Mouse (Mus musculus) embryo, embryonic 10.5 days (tissue): ENCODE data around the gene Coq10a.
A peak's percentile ranks its signal among the peaks of the same experiment; 100 is the strongest.

Experiments
- DNase-seq: peaks from one replicate; pipeline ENCODE4 v3.0.0-alpha.2; 2015; ENCODE audit warnings: low spot score

The Coq10a gene

GRCm38 (mm10) chr10:128368402-128369217 is at the start of gene Coq10a:
TSS of gene Coq10a (minus strand) at chr10:128368997.
- DNase-seq, result peak; percentile 92

- no peak for DNase-seq
Measured at GRCm38 (mm10) chr10:128414848-128415247, 46.1 kb upstream of the Coq10a start.

GRCm38 (mm10) chr10:128413076-128413475 is 44.3 kb upstream of the Coq10a start:
- no peak for DNase-seq

DNA sequence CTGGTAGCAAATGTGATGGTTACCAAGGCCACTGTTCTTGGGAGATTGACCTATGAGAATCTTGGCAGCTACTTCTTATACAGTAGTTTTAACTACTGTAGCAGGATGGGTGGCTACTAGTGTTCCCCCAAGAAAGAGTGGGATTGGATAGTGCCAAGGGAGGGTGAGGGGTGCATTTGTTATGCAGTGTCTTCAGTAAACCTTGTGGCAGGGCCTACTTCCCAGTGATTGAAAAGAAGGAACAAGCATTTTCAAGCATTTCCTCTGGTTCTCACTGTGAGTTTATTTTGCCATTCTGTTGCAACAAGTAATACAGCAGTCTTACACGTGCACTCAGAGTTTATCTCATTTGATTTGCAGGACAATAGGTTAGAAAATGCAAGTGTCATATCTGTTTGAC is 43.8 kb upstream of the Coq10a start:
- DNase-seq, result no peak

DNA sequence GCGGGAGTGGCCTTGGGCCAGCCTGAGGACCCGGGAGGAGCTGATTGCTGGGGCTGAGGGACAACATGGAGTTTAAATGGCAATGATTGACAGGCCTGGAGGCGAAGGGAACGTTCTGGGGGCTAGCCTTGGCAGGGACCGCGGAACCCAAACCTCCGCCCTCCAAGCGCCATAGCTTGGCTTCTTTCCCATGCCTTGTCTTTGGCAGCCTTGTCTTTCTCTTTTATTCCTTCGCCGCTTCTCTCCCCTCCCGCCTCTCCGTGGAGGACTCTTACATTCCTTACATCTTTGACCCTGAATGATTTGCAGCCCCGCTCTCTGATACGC is 43.2 kb upstream of the Coq10a start:
- DNase-seq, result peak; percentile 50

DNA sequence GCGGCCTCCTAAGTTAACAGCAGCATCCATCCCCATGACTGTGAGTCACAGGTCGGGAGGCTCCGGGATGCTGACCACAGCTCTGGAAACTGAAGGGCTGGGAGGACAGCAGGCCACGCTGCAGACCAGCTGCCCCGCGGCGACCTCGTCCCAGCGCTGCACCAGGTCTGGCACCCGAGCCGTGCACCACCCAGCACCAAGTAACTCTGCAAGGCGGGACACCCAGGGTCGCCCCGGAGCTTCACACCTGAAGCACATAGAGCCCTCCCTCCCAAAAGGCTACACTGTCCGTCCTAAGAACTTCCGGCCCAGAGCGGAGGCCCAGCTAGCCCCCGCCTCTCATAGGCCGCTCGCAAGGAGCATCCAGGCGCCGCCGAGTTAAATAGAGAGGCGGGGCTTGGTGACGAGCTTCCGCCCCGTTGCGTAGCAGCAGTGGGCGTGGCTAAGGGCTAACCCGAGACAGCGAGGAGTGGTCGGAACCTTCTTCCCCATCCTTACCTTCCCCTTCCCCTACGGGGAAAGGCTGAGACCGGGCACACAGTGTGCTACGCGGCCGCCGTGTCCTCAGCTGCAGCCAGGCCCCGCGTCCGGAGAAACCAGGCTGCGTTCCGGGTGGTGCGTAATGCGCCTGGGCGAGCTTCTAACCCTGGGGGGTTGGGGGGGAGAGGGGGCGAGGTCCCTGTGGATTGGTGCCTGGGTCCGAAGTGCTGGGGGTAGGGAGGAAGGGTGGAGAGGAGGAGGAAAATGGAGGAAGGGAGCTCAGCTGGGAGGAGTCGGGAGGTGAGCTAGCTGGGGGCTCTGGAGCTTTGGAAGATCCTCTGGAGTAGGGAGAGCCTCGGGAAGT is 42.6 kb upstream of the Coq10a start, which contains the start of the genes Nabp2 and Rnf41:
Nabp2 (minus strand) TSS at position 282 of the 844 bp plus-strand sequence.
Rnf41 (plus strand) TSS at position 447 of the 844 bp plus-strand sequence.
- DNase-seq, result peak; percentile 99

GRCm38 (mm10) chr10:128410560-128410845 is 41.7 kb upstream of the Coq10a start:
- peak; percentile 40 for DNase-seq

GRCm38 (mm10) chr10:128409692-128410559 is 41.1 kb upstream of the Coq10a start:
- DNase-seq, result peak; percentile 99

GRCm38 (mm10) chr10:128408591-128409535 is 40.1 kb upstream of the Coq10a start:
- peak; percentile 69 for DNase-seq

GRCm38 (mm10) chr10:128403931-128404330 is 35.1 kb upstream of the Coq10a start:
- no peak for DNase-seq

GRCm38 (mm10) chr10:128401638-128402037 is 32.8 kb upstream of the Coq10a start:
- no peak for DNase-seq

DNA sequence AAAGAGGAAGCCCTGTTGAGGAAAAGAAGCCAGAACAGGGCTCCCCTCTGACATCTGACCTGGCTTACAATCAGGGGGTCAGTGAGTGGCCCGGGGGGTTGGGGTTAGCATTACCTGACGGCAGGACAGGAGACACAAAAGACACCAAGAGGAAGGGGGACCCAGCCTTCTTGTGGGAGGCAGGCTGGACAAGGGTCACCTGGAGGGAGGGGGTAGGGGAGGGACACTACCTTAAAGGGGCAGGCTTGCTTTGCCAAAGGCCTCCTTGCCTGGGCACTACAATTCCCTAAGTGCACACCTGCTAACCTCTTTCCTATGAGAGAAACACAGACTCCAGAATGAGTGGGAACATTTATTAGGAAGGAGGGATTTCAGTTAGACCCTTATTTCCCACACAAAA is 32.3 kb upstream of the Coq10a start, which contains the start of gene Slc39a5:
Slc39a5 (minus strand) TSS at position 174 of the 400 bp plus-strand sequence.
- no peak for DNase-seq

DNA sequence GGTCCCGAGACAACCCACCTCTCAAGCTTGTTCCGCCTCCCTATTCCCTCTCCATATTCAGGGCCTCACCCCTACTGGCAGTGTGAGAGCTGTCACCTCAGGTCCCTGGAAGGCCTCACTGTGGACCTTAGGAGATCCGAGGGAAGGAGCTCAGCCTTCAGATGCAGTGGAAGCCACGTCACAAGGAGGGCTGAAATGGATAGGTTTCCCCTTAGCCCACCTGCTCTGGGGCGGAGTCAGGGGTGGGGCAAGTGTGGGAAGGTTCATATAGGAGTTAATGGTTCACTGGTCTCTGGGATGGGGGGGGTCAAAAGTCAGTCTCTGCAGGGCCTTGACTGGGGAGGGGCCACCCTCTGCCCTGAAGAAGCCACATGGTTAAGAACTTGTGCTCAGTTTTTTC is 31.5 kb upstream of the Coq10a start:
- no peak for DNase-seq

DNA sequence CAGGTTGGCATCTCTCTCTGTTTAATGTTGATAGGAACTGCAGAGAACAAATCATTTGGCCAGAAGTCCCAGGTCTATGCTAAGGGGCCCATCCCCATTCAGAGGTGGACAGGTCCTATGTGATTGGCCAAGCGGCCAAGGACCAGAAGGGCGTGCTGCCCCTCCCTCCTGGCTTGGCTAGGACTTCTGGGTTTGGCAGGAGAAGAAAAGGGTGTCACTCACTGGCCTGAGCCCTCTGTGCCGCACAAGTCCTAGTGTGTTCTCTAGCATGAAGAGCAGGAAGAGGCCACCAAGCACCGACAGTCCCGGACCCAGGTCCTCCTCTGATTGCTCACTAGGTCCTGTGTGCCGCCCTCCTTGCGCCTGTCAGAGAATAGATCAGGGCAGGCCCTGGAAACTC is 28.7 kb upstream of the Coq10a start:
- no peak for DNase-seq

DNA sequence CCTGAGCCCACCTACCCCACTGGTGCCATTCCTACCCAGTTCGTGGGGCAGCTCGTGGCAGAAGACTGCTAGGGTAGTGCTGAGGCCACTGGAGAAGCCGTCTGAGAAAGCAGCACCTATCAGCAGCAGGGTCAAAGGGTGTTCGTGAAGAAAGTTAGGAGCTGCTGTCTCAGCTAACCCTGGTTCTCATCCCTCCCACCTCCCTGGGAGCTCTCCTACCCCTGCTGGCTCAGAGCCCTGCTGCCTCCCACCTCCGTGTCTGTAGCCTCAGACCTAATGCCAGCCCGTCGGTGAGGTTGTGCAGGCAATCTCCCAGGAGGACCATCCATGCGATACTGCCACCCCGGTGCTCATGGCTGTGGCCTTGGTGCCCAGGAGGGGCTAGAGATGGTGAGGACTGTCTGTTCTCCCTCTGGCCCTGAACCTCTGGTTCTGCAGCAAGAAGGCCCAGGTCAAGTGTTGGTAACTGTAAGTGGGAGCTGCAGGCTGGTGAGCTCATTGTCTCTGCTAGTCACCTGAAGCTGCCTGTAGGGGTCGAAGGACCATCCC is 28.0 kb upstream of the Coq10a start:
- DNase-seq, result no peak

- no peak for DNase-seq
Measured at GRCm38 (mm10) chr10:128396017-128396673, 27.3 kb upstream of the Coq10a start.

- no peak for DNase-seq
Measured at GRCm38 (mm10) chr10:128391850-128392249, 23.1 kb upstream of the Coq10a start.

DNA sequence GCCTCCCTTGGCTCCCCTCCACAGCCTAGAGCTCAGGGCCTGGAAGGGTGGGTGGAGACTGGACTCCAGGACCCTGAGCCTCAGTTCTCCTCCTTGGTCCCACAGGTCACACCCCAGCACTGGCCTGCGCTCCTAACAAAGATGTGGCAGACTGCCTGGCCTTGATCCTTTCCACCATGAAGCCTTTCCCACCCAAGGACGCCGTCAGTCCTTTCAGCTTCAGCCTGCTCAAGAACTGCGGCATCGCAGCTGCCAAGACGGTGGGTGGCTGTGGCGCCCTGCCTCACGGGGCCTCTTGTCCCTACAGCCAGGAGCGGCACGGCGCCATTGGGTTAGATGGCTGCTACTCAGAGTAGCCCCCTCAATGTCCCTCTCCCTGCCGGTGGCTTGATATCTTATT is 21.6 kb upstream of the Coq10a start:
- DNase-seq, result no peak

GRCm38 (mm10) chr10:128389570-128389969 is 20.8 kb upstream of the Coq10a start:
- DNase-seq, result no peak

GRCm38 (mm10) chr10:128388941-128389340 is 20.1 kb upstream of the Coq10a start:
- DNase-seq, result no peak
